Mouse (Mus musculus) naive thymus-derived CD4-positive, alpha-beta T cell, adult 2 months (primary cell): ENCODE measurements around the gene Serpinb3a.
"Not testable (repeated sequence)": the region's sequence is repeated elsewhere in the genome, so short reads cannot be mapped to it uniquely, and the experiment has no call there.

Experiments
- DNase-seq: peaks from one replicate; pipeline ENCODE4 v3.0.0-alpha.2; 2011; ENCODE audit warnings: low read depth

Gene Serpinb3a

DNA sequence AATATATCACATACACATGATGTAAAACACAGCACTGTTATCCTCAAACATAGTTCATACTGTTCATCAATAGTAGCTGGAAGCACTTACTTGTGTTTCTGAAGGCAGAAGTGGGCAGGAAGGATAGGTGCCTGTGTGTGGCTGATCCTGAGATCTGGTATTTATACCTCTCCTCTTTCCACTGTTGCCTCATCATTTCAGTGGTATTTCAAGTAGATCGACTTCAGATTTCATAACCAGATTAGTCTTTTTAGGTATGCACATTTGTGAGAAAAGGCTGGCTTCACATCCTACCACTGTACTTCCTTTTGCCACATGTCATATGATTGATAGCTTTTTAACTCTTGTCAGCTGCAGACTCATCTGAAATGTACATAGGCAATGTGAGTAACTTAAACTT is at the start of gene Serpinb3a:
TSS of gene Serpinb3a (minus strand) at position 101 of the 400 bp plus-strand sequence.
- DNase-seq = no peak

DNA sequence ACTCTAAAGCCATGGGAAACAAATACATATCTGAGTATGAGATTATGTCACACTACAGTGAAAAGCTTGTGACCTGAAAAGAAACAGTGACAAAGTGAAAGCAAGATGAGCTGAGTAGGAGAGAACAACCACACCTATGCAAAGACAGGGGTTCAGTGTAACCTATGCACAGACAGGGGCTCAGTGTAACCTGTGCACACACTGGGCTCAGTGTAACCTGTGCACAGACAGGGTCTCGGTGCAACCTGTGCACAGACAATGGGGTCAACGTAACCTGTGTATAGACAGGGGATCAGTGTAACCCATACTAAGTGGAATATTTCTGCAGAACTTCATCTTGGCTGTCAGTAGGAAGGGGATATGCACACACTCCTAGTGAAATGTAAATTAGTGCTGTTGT is 46.3 kb upstream of the Serpinb3a start:
- no peak for DNase-seq

GRCm38 (mm10) chr1:107083406-107083805 is 31.3 kb upstream of the Serpinb3a start, which contains the start of gene Serpinb3d:
Gene Serpinb3d (minus strand): TSS chr1:107083506.
- DNase-seq = no peak

DNA sequence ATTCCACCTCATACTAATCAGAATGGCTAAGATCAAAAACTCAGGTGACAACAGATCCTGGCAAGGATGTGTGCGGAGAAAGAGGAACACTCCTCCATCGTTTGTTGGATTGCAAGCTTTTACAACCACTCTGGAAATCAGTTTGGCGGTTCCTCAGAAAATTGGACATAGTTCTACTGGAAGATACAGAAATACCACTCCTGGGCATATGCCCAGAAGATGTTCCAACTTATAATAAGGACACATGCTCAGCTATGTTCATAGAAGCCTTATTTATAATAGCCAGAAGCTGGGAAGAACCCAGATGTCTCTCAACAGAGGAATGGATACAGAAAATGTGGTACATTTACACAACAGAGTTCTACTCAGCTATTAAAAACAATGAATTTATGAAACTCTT is 17.9 kb downstream of the Serpinb3a start:
- DNase-seq = not testable (repeated sequence)

- DNase-seq = no peak
Observed at GRCm38 (mm10) chr1:107025886-107026285, 26.2 kb downstream of the Serpinb3a start.

- no peak for DNase-seq
Observed at GRCm38 (mm10) chr1:107015210-107015609, 36.9 kb downstream of the Serpinb3a start.

DNA sequence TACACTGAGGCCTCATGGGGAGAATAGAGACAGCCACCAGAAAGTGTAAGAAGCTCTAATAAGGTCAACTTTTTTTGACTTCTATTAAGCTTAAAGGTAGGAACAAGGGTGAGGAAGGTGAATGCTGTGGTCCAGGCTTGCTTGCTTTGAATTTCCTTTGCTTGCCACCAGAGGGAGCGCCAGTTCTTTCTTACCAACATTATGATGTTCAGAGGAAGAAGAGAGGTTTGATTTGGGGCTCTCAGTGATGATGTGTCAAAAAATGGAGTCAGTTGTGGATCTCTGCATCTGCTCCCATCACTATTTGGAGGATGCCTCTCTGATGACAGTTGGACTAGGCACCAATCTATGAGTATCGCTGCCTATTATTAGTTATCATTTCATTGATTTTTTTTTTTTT is 37.6 kb downstream of the Serpinb3a start:
- peak; percentile 2 for DNase-seq

GRCm38 (mm10) chr1:107006316-107006715 is 45.8 kb downstream of the Serpinb3a start:
- no peak for DNase-seq

DNA sequence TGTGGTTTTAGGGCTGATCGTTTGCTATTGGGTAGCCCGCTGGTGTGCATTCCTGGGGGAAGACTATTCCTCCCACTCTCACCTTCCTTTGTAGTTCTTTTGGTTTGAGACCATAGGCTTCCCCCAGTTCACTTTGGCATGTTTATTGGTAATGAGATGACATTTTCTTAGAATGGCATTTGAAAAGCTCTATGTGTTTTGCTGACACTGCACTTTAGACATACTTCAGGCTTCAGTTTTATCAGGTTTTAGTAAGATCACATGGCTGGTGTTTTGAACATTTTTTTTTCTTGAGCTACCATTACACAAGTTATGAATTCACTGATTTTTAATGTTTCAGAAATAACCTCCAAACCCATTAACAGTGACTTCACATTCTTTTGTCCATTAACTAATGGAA is 50.3 kb downstream of the Serpinb3a start:
- DNase-seq = no peak

- no peak for DNase-seq
Observed at GRCm38 (mm10) chr1:107000424-107000823, 51.7 kb downstream of the Serpinb3a start.
